Mouse (Mus musculus): Measurements from ENCODE around the gene Mcu. TPM values are rescaled to one million over a fixed set of nuclear protein-coding genes. Genes with fewer than 3 reads are reported as not detected.

The Mcu gene
- polyA plus RNA-seq, 1 experiment from 2014 or later = 23.3 TPM

DNA sequence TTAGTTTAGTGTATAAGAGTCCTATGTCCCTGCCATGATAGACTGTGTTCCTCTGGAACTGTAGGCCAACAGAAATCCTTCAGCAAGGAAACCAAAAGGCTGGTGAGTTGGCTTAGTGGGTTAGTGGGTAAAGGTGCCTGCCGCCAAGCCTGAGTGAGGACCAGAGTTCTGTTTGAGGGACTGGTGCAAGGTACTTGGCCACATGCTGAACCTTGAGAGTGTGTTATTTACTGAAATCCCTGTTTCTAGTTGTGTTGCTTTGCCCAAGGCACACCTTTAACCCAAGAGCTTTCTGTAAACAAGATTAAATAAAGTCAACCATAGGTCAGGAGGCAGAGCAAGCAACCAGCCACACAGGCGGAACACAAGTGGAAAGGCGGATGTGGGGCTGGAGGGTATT lies 150.9 kb downstream of the Mcu start:
- H3K27me3 ChIP-seq = no peaks in the 10 kb centered on the region
- no peak for DNase-seq (ENCODE audit: low read depth, low spot score)
- no peak for ATAC-seq
- POLR2A ChIA-PET = no interaction called here
- CTCF ChIA-PET = no interaction called here
- in situ Hi-C loops (cut with MboI; ENCODE audit: low pct_unique_long_range_greater_than_20kb) = no loop called here
- no peak for TF ChIP-seq CTCF (IDR thresholded peaks at IDR 0.05)

DNA sequence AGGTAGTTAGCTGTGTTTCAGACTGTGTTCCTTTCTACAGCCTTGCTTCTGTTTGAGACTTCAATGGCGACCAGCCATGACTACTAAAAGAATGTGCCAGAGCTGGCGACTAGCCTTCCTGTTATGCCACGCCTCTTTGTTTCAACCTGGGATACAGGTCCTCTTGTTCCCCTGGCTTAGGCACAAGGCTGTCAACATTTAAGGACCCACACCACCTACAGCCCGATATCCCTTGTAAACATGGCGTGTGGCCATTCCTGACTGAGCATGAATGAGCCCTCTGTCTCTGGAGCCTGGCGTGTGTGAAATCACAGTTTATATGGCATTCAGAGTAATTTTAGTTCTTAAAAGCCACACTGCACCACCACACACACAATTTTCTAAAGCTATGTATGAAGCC lies 154.2 kb downstream of the Mcu start:
- in situ Hi-C loops (cut with MboI; ENCODE audit: low pct_unique_long_range_greater_than_20kb) = no loop called here
- no peaks in the 10 kb centered on the region for H3K27me3 ChIP-seq
- TF ChIP-seq CTCF (IDR thresholded peaks at IDR 0.05) = no peak
- no peak for ATAC-seq
- POLR2A ChIA-PET = no interaction called here
- CTCF ChIA-PET = interaction anchor here (0.8 to 1.5 kb wide), 5 partner anchors 11 to 107 kb away, joined by 3 to 4 read pairs (median 3); no protein-coding TSS in a partner anchor
- DNase-seq (ENCODE audit: low read depth, low spot score) = no peak

DNA sequence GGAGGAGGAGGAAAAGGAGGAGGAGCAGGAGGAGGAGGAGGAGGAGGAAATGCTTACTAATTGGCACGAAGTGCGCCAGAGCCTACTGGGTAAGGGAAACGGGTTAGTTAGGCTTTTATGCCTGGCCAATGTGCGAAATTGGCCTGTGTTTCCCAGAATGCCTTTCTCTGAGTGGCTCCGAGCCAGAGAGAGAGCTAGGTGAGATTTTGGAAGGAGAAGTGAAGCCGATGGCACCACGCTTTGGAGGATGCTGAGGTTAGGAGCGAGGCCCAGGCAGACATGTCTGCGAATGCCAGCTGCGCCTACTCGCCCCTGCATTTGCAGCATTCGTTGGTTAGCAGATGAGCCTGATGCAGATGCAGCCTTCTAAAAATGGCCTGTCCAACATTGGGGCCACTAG lies 156.7 kb downstream of the Mcu start:
- no peak for TF ChIP-seq CTCF (IDR thresholded peaks at IDR 0.05)
- no peaks in the 10 kb centered on the region for H3K27me3 ChIP-seq
- CTCF ChIA-PET = no interaction called here
- DNase-seq (ENCODE audit: low read depth, low spot score) (no peak), ATAC-seq (no peak)
- POLR2A ChIA-PET = interaction anchor here (0.6 kb wide), 1 partner anchor 333 kb away, joined by 4 read pairs; no protein-coding TSS in a partner anchor
- in situ Hi-C loops (cut with MboI; ENCODE audit: low pct_unique_long_range_greater_than_20kb) = no loop called here

DNA sequence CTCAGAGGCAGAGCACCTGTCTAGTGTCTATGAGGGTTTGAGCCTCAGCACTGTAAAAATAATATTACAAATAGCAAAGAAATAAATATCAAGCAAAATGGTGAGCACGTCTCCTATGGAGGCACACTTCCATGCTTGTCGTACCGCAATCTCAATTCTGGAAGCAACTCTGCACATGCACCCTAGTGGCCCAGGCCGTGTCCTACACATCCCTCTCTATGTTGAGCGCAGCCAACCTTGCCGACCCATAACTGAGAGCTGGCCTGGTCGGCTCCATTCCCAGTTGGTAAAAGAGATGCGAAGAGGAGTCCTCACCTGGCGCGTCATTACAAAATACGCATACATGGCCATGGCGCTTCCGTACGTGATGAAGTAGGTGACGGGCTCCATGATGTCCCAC lies 161.9 kb downstream of the Mcu start:
- TF ChIP-seq CTCF (IDR thresholded peaks at IDR 0.05) = no peak
- ATAC-seq (no peak), DNase-seq (ENCODE audit: low read depth, low spot score) (no peak)
- ChIA-PET POLR2A (no interaction called here), CTCF (interaction anchor here (1.0 kb wide), 1 partner anchor 338 kb away, joined by 3 read pairs; no protein-coding TSS in a partner anchor)
- no peaks in the 10 kb centered on the region for H3K27me3 ChIP-seq
- in situ Hi-C loops (cut with MboI; ENCODE audit: low pct_unique_long_range_greater_than_20kb) = no loop called here

DNA sequence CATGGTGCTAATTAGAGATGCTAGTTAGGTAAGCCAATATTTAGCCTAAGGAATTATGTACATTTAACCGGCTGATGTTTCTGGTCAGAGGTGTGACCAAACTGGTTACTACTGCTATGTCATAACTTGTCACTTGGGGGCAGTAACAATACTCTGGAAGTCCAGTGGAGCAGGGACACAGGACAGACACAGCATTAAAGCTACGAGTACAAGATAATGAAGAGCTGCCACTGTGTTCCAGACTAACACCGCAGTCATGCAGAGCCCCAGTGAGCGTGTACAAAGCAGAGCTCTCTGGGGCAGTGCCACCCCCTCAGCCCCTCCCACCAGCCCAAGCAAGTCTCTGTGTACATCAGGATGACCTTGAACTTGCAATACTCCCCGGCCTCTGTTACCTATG lies 164.7 kb downstream of the Mcu start:
- H3K27me3 ChIP-seq = no peaks in the 10 kb centered on the region
- CTCF ChIA-PET = interaction anchor here (0.7 to 1.7 kb wide), 8 partner anchors 11 to 640 kb away, joined by 3 to 9 read pairs (median 3); no protein-coding TSS in a partner anchor
- ATAC-seq (no peak), DNase-seq (ENCODE audit: low read depth, low spot score) (no peak)
- TF ChIP-seq CTCF (IDR thresholded peaks at IDR 0.05) = peak; percentile 58
- POLR2A ChIA-PET = no interaction called here
- in situ Hi-C loops (cut with MboI; ENCODE audit: low pct_unique_long_range_greater_than_20kb) = no loop called here

DNA sequence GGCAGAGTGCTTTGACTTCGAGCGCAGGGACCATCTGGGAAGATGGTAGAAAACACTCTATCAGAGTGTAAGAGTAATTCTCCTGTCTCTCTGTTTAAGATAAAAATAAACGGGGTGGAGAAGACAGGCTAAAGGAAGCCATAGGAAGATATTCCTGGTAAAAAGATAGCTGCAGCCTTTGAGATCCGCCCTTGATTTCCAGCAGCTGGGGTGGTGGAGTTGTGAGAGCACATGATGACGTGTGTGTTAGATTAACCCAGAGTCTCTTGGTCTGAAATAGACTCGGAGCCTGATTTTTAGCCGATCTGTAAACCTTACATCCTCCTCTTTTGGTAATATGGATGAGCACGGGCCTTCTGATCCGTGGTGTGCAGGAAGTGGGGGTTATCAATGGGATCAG lies 168.9 kb downstream of the Mcu start:
- ChIA-PET POLR2A (no interaction called here), CTCF (no interaction called here)
- in situ Hi-C loops (cut with MboI; ENCODE audit: low pct_unique_long_range_greater_than_20kb) = no loop called here
- no peaks in the 10 kb centered on the region for H3K27me3 ChIP-seq
- no peak for TF ChIP-seq CTCF (IDR thresholded peaks at IDR 0.05)
- DNase-seq (ENCODE audit: low read depth, low spot score) = no peak
- no peak for ATAC-seq

DNA sequence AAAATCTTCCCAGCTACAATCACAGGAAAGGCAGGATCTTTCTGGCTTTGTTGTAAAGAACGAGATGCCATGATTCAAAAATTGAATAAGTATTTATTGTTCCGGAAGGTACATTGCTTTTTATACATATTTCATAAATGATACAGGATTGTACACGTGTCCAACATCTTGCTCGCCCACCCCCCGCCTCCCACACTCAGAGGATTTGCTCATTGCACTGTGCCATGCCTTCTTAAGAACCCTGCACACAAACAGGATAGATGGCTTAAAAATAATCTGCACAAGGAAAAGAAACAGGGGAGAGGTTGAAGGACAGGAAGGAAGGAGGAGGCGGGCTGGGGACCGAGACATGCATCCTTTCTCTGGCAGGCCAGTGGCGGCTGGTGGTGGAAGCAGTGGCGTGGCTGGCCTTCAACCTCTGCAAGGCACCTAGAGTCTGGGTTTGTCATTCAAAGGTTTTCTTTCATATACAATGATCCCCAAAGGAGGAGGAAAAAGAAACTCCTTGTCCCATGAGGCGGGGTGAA lies 169.5 kb downstream of the Mcu start:
- ATAC-seq (no peak), DNase-seq (ENCODE audit: low read depth, low spot score) (no peak)
- TF ChIP-seq CTCF (IDR thresholded peaks at IDR 0.05) = no peak
- H3K27me3 ChIP-seq = no peaks in the 10 kb centered on the region
- in situ Hi-C loops (cut with MboI; ENCODE audit: low pct_unique_long_range_greater_than_20kb) = no loop called here
- POLR2A ChIA-PET = no interaction called here
- CTCF ChIA-PET = no interaction called here

DNA sequence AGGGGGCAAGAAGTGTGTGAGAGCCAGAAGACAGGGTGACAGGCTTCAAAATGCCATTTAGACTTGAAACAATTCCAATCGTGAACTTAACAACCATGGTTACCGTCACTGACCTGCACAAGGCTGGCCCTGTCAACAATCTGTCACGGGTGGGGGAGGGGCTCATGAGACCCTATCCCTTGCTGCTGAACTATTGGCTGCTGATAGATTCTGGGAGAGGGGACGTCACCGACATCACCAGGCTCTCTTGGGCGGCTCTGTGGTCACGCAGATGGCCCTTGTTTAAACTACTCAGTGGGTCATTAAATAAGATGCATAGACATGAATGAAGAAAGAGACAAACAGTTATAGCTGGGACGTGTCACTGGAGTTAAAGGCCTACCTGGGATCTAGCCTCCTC lies 171.9 kb downstream of the Mcu start:
- in situ Hi-C loops (cut with MboI; ENCODE audit: low pct_unique_long_range_greater_than_20kb) = no loop called here
- CTCF ChIA-PET = no interaction called here
- no peak for ATAC-seq
- POLR2A ChIA-PET = no interaction called here
- no peak for DNase-seq (ENCODE audit: low read depth, low spot score)
- H3K27me3 ChIP-seq = no peaks in the 10 kb centered on the region
- TF ChIP-seq CTCF (IDR thresholded peaks at IDR 0.05) = no peak

DNA sequence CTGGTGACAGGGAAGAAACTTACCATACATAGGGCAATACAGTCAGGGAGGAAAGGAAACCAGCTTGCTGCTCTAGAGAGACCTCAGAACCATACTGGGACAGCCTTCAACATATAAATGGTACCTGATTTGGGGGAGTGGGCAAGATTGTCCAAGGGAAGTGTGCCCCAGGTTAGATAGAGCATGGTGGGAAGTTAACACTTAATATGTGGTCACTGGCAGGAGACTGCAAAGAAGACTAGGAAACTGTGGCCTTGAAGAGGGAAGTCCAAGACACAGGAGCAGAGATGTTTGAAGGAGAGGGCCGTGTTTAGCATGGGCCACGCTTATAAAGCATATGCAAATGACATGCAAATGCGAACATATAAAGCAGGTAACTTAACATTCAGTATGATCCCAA lies 172.4 kb downstream of the Mcu start:
- DNase-seq (ENCODE audit: low read depth, low spot score) (no peak), ATAC-seq (no peak)
- H3K27me3 ChIP-seq = no peaks in the 10 kb centered on the region
- TF ChIP-seq CTCF (IDR thresholded peaks at IDR 0.05) = no peak
- CTCF ChIA-PET = no interaction called here
- in situ Hi-C loops (cut with MboI; ENCODE audit: low pct_unique_long_range_greater_than_20kb) = no loop called here
- POLR2A ChIA-PET = no interaction called here

DNA sequence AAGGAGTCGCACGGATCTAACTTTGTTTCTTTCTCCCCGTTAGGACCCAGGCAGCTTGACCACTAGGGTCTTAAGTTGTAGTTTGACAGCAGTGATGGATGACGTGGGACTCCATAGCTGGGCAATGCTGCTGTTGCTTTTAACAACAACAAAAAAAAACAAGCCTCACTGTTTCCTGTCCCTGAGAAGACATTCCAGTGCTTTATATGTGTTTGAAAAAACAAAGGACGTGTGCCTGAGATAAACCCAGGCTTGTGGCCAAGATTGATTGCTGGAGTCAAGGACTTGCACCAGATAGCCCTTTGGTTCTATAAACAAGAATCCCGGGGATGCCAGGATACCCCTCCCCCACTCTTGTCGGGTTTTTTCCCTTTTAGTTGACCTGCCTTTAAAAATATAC lies 173.3 kb downstream of the Mcu start:
- CTCF ChIA-PET = no interaction called here
- DNase-seq (ENCODE audit: low read depth, low spot score) (no peak), ATAC-seq (no peak)
- H3K27me3 ChIP-seq = no peaks in the 10 kb centered on the region
- POLR2A ChIA-PET = interaction anchor here (0.7 kb wide), 1 partner anchor 105 kb away, joined by 3 read pairs; no protein-coding TSS in a partner anchor
- in situ Hi-C loops (cut with MboI; ENCODE audit: low pct_unique_long_range_greater_than_20kb) = no loop called here
- no peak for TF ChIP-seq CTCF (IDR thresholded peaks at IDR 0.05)

DNA sequence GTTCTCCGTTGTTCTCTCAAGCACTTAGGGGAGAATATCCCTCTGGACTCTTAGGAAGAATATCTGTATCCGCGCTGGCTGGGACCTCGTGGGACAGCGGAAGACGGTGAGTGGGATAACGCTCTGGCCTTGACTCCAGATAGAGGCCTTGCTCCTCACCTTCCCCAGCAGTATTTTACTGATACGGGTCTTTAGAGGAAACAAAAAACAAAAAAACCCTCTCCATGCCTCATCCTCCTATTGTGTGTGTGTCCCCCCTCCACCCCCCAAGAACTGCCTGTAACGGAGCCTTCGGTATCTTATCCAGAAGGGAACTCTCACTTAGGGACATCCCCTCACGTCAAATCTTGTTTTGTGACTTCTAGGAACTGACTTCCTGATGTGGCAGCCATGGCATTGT lies 174.8 kb downstream of the Mcu start, which contains the start of gene Oit3:
Gene Oit3, minus strand, starts transcription at position 44 of the 400 bp plus-strand sequence.
- in situ Hi-C loops (cut with MboI; ENCODE audit: low pct_unique_long_range_greater_than_20kb) = no loop called here
- ChIA-PET POLR2A (no interaction called here), CTCF (interaction anchor here (1.1 to 1.4 kb wide), 2 partner anchors 9 to 423 kb away, joined by 3 read pairs; no protein-coding TSS in a partner anchor)
- no peak for TF ChIP-seq CTCF (IDR thresholded peaks at IDR 0.05)
- no peaks in the 10 kb centered on the region for H3K27me3 ChIP-seq
- ATAC-seq = no peak
- no peak for DNase-seq (ENCODE audit: low read depth, low spot score)

DNA sequence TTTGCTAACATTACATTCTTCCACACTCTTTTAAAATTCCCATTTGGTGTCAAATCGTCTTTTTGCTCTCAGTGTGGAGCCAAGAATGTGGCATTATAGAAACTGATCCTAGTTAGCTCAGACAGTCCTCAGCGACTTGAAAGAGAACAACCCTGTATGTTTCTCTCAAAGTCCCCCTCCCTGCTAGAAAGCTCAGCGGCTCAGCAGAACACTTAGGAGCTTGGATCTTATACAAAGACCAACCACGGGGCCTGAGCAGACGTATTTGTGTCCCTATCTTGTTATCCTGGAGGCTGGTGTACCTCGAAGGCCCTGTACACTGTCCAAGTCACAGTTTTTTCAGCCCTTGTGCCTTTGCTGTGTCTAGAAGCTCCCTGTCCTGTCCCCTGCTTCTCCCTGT lies 176.3 kb downstream of the Mcu start:
- no peaks in the 10 kb centered on the region for H3K27me3 ChIP-seq
- TF ChIP-seq CTCF (IDR thresholded peaks at IDR 0.05) = no peak
- ATAC-seq (no peak), DNase-seq (ENCODE audit: low read depth, low spot score) (no peak)
- in situ Hi-C loops (cut with MboI; ENCODE audit: low pct_unique_long_range_greater_than_20kb) = no loop called here
- CTCF ChIA-PET = no interaction called here
- POLR2A ChIA-PET = interaction anchor here (0.5 to 0.6 kb wide), 2 partner anchors 11 to 96 kb away, joined by 3 read pairs; no protein-coding TSS in a partner anchor
